Mouse (Mus musculus) liver, embryonic 14.5 days (tissue): ENCODE results near the gene Myom3. TPM values are rescaled to one million over a fixed set of nuclear protein-coding genes. Genes with fewer than 3 reads are reported as not detected.

Source experiments
- ATAC-seq: fragments of 200-750 bp; cut with Nextera tagmentation; 2 replicates; pipeline ENCODE4 v1.8.0; 2017; ENCODE audit warnings: moderate number of reproducible peaks, mild to moderate bottlenecking, moderate library complexity; ENCODE audit not compliant: insufficient read depth
- DNase-seq, 3 experiments: peaks; one replicate each; pipeline ENCODE4 v3.0.0-alpha.2; 2012 to 2013; ENCODE audit warnings: low read depth in 3 of 3, low spot score in 3 of 3
- H3K27ac ChIP-seq: fragments of 300-500 bp; sonication (generic); 2 replicates; pipeline ENCODE4 v1.5.1; 2014; ENCODE audit warnings: moderate library complexity, mild to moderate bottlenecking, control low read depth, inconsistent platforms
- H3K27me3 ChIP-seq: fragments of 300-500 bp; sonication (generic); 2 replicates; pipeline ENCODE4 v1.6.1; 2014; ENCODE audit warnings: mild to moderate bottlenecking, low read length, moderate library complexity; ENCODE audit not compliant: control insufficient read depth, insufficient read depth
- H3K36me3 ChIP-seq: fragments of 300-500 bp; sonication (generic); replicated peaks from 2 replicates; pipeline ENCODE4 v1.6.1; 2014; ENCODE audit warnings: low read depth; ENCODE audit not compliant: control insufficient read depth, insufficient read depth
- H3K4me1 ChIP-seq, 2 experiments: fragments of 200-500 bp in 1 of 2; fragments of 300-500 bp in 1 of 2; sonication (generic) in 1 of 2; replicated peaks; 2 replicates each; pipeline ENCODE4 v1.6.1; 2012 to 2014; ENCODE audit warnings: antibody characterized with exemption in 1 of 2, inconsistent platforms in 1 of 2, low read length in 1 of 2; ENCODE audit not compliant: control insufficient read depth in 2 of 2, insufficient read depth in 2 of 2
- H3K4me2 ChIP-seq: fragments of 300-500 bp; sonication (generic); 2 replicates; pipeline ENCODE4 v1.6.1; 2014; ENCODE audit warnings: low read depth, mild to moderate bottlenecking, control low read depth, moderate library complexity
- H3K4me3 ChIP-seq, 2 experiments: fragments of 200-500 bp in 1 of 2; fragments of 300-500 bp in 1 of 2; sonication (generic) in 1 of 2; 2 replicates each; pipeline ENCODE4 v1.5.1; 2012 to 2014; ENCODE audit warnings: low read depth in 2 of 2, low read length in 2 of 2, mild to moderate bottlenecking in 2 of 2, control low read depth in 1 of 2, inconsistent platforms in 1 of 2, moderate library complexity in 1 of 2; ENCODE audit not compliant: insufficient read depth in 1 of 2
- H3K9ac ChIP-seq: fragments of 300-500 bp; sonication (generic); replicated peaks from 2 replicates; pipeline ENCODE4 v1.6.1; 2014; ENCODE audit warnings: mild to moderate bottlenecking, control low read depth, moderate library complexity
- H3K9me3 ChIP-seq: fragments of 300-500 bp; sonication (generic); 2 replicates; pipeline ENCODE4 v1.6.1; 2016; ENCODE audit warnings: low read length, mixed read lengths; ENCODE audit not compliant: control insufficient read depth
- CTCF ChIP-seq: IDR thresholded peaks from 2 replicates; pipeline ENCODE4 v1.5.1; 2016; ENCODE audit warnings: antibody characterized with exemption, low read depth, control low read depth
- EP300 ChIP-seq: IDR thresholded peaks from 2 replicates; pipeline ENCODE4 v1.6.1; 2016; ENCODE audit warnings: antibody characterized with exemption, low read depth
- WGBS: fragments of 180-500 bp; shearing (Covaris S2); extraction: QIAGEN DNeasy Blood & Tissue Kit; methylation state at CpG from one replicate; pipeline ENCODE4 v1.1.7; 2014; ENCODE audit not compliant: insufficient replicate concordance; 5-methylcytosine and 5-hydroxymethylcytosine counted together
- polyA plus RNA-seq, 2 experiments: library from polyadenylated mRNA; depleted of rRNA in 1 of 2; stranded (reverse) in 1 of 2; unstranded in 1 of 2; fragments of >200 nt; fragmentation: Nextera tagmentation in 1 of 2; extraction: Ambion mirVana in 1 of 2; gene quantifications; 2 replicates each; pipeline versions ENCODE4 v1.2.1 to v1.2.3; 2012 to 2014

The Myom3 gene
- polyA plus RNA-seq, 2 experiments, result 0.04 to 0.06 TPM

- H3K27me3 ChIP-seq, result no peaks in the 10 kb centered on the region
- H3K9me3 ChIP-seq, result no peaks in the 10 kb centered on the region
- TF ChIP-seq EP300 (no peak), CTCF (no peak)
- no peaks in the 10 kb centered on the region for H3K36me3 ChIP-seq
- DNase-seq (no peak), ATAC-seq (no peak)
- WGBS, result 55% methylated on average over 6 of the region's 6 CpGs
- H3K27ac ChIP-seq, result no peak overlapping the region
- H3K4me2 ChIP-seq, result no peak overlapping the region
- H3K9ac ChIP-seq, result no peak overlapping the region
- no peak overlapping the region for H3K4me3 ChIP-seq
- no peaks in the 10 kb centered on the region for H3K4me1 ChIP-seq
Observed at GRCm38 (mm10) chr4:135771592-135771991, 12.1 kb downstream of the Myom3 start.

GRCm38 (mm10) chr4:135772671-135773070 lies 13.2 kb downstream of the Myom3 start:
- no peak overlapping the region for H3K4me3 ChIP-seq
- WGBS, result 62% methylated on average over 4 of the region's 4 CpGs
- TF ChIP-seq CTCF, result no peak
- no peak overlapping the region for H3K27ac ChIP-seq
- no peak overlapping the region for H3K4me2 ChIP-seq
- no peaks in the 10 kb centered on the region for H3K9me3 ChIP-seq
- H3K36me3 ChIP-seq, result no peaks in the 10 kb centered on the region
- H3K4me1 ChIP-seq, result no peaks in the 10 kb centered on the region
- H3K27me3 ChIP-seq, result no peaks in the 10 kb centered on the region
- ATAC-seq (no peak), DNase-seq (no peak)
- H3K9ac ChIP-seq, result no peak overlapping the region

- TF ChIP-seq CTCF (no peak), EP300 (no peak)
- no peaks in the 10 kb centered on the region for H3K27me3 ChIP-seq
- no peak overlapping the region for H3K4me3 ChIP-seq
- 65% methylated on average over 8 of the region's 8 CpGs for WGBS
- H3K4me1 ChIP-seq, result no peaks in the 10 kb centered on the region
- no peaks in the 10 kb centered on the region for H3K36me3 ChIP-seq
- ATAC-seq, result no peak
- H3K9ac ChIP-seq, result no peak overlapping the region
- no peak overlapping the region for H3K4me2 ChIP-seq
- H3K27ac ChIP-seq, result no peak overlapping the region
- no peak for DNase-seq
- H3K9me3 ChIP-seq, result no peaks in the 10 kb centered on the region
Observed at GRCm38 (mm10) chr4:135774496-135774895, 15.0 kb downstream of the Myom3 start.

- DNase-seq (no peak), ATAC-seq (no peak)
- Histone ChIP-seq H3K4me3 (no peak overlapping the region), H3K9me3 (no peaks in the 10 kb centered on the region), H3K36me3 (no peaks in the 10 kb centered on the region), H3K4me1 (no peaks in the 10 kb centered on the region), H3K27ac (no peak overlapping the region), H3K27me3 (no peaks in the 10 kb centered on the region; the same call in 1 of the 2 replicates), H3K9ac (no peak overlapping the region), H3K4me2 (no peak overlapping the region)
- TF ChIP-seq CTCF, result no peak
- 62% methylated on average over 4 of the region's 4 CpGs for WGBS
Observed at GRCm38 (mm10) chr4:135776850-135777249, 17.3 kb downstream of the Myom3 start.

GRCm38 (mm10) chr4:135779661-135780060 lies 20.1 kb downstream of the Myom3 start:
- H3K4me2 ChIP-seq, result no peak overlapping the region
- no peak for ATAC-seq
- no peaks in the 10 kb centered on the region; the same call in 1 of the 2 replicates for H3K27me3 ChIP-seq
- 58% methylated on average over 9 of the region's 9 CpGs for WGBS
- no peaks in the 10 kb centered on the region for H3K36me3 ChIP-seq
- no peak for DNase-seq
- TF ChIP-seq CTCF (no peak), EP300 (no peak)
- H3K4me1 ChIP-seq, result no peaks in the 10 kb centered on the region
- no peak overlapping the region for H3K4me3 ChIP-seq
- H3K27ac ChIP-seq, result no peak overlapping the region
- no peak overlapping the region for H3K9ac ChIP-seq
- H3K9me3 ChIP-seq, result no peaks in the 10 kb centered on the region
